Mouse (Mus musculus) spleen, postnatal 10 days (tissue): ENCODE results near the gene Prss42.

Experiments
- DNase-seq, 2 experiments: peaks; one replicate each; pipeline ENCODE4 v3.0.0; 2021 to 2022; ENCODE audit warnings: low spot score in 2 of 2

The Prss42 gene

DNA sequence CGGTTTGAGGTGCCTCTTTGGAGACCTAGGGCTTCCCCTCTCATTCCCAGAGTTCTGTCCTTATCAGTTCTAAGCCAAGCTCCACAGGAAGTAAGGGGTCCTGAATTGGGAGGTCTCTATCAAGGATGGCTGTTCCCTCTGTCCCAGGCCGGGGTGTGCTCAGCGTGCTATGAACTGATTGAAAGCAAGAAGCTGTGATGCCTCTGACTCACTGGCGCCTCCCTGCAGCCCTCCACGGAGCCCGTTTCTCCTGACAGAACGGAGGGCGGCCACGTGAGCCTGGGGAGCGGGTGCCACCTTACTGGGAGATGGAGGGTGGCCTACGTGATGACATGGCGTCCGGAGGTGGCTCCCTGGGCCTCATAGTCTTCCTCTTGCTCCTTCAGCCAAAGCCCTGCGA is at the start of gene Prss42:
TSS of gene Prss42 (plus strand) at position 301 of the 400 bp plus-strand sequence.
- no peak for DNase-seq

DNA sequence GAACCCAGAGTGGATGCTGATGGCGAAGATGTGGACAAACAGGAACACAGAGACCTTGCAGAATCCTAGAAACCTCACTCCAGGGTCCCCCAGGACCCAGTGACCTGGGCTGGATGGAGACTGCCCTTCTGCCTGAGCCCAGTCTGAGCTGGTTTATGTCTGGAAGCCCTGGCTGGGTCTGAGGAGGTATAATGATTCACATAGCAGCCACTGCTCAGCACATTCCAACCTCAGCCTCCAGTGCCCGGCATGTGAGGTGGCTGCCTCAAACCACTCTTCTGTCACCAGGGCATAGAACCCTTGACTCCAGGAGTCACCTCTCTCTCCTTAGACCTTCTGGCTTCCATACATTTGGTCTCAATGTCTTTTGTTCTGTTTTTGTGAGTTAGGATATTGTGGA is 49.5 kb upstream of the Prss42 start:
- no peak for DNase-seq

GRCm38 (mm10) chr9:110750404-110751187 is 47.4 kb upstream of the Prss42 start:
- no peak for DNase-seq

GRCm38 (mm10) chr9:110751412-110751811 is 46.6 kb upstream of the Prss42 start:
- no peak for DNase-seq

DNA sequence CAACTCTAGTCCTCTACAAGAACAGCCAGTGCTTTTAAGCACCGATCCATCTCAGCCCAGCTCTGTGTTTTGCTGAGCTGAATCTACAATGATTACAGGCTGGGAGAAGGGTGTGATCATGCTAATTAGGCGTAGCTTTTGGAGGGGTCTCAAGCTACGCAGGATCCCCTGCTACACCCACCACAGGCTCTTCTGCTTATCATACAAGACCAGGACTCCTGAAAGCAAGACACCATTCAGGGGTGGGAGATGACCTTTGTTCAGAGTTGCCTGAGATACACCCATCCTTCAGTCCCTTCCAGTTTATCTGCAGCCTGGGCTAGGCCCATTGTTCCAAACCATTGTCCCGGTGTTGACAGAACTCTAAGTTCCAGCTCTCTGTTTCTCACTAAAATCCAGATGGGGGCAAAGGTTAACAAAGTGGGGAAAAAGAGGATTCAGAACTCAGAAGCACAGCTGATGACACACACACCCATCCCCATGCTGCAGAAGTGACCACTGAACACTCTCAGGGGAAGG is 45.0 kb upstream of the Prss42 start:
- no peak for DNase-seq

- DNase-seq = no peak
These were observed 44.2 kb upstream of the Prss42 start for GRCm38 (mm10) chr9:110753773-110754172.

- no peak for DNase-seq
These were observed 40.1 kb upstream of the Prss42 start for GRCm38 (mm10) chr9:110757816-110758215.

DNA sequence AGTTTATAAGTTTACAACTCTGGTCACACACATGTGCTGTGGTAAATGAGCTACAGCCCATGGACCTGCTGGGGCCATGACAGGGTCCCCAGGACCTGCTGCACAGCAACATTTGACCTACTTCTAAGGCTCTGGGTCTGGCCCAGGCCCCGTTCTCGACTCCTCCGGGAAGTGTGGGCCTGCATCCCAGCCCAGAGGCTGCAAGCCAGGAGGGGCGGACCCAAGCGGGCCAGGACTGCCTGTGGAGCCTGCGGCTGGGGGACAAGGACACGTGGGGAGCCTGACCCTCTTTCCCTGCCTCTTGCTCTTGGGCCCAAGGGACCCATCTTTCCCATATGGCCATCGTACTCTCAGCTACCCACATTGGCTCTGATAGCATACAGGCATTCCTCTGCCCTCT is 39.4 kb upstream of the Prss42 start:
- DNase-seq = peak in 1 of 2 experiments; percentile 27

DNA sequence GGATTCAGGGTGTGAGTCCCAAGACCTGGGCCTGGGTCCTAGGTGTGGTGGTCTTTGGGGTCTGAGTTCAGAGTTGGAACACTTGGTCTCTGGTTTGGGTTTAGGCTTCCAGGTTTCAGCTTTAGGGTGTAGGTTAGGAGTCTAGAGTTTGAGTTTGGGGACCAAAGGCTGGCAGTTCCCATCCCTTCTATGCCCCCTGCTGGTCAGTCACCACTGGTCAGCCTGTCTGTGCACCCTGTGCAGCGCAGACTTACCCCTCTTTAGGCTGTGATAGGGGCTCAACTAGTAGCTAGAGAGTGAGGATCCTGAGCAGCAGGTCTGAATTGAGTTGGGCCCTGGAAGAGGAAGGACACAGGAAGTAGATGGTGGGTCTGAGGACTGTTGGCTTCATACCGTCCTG is 38.7 kb upstream of the Prss42 start:
- peak; percentile 17 to 70 for DNase-seq

DNA sequence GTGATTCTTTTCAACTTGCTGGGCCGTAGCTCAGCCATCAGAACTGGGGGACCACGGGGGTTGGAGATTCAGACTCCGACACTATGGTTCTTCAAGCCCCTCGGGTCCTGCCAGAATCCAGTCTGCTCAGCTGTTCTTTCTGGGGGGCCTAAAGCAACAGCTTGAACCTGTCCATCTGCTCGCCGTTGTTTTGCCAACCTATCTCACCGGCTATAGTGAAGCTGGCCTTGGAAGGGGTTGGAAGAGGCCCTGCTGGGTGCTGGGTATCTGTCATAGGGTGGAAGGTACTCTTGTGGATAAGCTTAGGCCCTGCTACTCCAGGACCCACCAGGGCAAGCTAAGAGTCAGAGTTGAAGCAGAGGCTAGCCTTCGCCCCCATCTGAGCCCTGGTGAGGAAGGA is 37.1 kb upstream of the Prss42 start:
- DNase-seq = no peak

GRCm38 (mm10) chr9:110762763-110763162 is 35.2 kb upstream of the Prss42 start:
- no peak for DNase-seq

DNA sequence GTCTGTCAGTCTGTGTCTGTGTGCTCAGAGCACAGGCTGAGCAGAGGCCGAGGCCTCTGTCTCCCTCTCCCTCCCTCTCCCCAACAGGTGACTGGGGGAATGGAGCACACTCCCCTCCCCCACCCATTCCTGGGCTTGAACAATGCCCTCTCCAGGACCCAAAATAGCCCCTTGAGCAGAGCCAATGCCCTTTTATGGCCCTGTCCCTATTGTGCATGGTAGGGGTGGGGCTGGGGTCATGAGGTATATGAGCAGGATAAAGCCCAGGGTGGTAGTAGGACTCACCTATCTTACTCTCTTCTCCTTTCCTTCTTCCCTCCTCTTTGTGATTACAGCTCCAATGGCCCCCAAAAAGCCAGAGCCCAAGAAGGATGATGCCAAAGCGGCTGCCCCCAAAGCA is 34.6 kb upstream of the Prss42 start:
- DNase-seq = no peak

DNA sequence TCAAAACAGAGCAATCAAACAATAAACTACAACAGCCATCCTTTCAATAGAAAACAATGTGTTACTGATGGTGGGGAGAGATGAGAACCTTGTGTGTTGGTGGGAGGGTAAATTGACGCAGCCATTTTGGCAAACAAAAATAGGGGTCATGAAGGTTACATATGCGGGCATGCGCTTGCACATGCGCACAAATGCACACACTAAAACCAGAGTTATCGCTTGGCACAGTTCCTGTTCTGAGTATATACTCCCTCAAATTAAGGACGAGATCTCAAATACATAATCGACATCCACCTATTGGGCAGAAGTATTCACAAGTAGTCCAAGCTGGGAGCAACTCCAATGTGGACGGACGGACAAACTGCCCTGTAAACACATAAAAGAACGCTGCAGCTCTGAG is 25.6 kb upstream of the Prss42 start:
- no peak for DNase-seq

DNA sequence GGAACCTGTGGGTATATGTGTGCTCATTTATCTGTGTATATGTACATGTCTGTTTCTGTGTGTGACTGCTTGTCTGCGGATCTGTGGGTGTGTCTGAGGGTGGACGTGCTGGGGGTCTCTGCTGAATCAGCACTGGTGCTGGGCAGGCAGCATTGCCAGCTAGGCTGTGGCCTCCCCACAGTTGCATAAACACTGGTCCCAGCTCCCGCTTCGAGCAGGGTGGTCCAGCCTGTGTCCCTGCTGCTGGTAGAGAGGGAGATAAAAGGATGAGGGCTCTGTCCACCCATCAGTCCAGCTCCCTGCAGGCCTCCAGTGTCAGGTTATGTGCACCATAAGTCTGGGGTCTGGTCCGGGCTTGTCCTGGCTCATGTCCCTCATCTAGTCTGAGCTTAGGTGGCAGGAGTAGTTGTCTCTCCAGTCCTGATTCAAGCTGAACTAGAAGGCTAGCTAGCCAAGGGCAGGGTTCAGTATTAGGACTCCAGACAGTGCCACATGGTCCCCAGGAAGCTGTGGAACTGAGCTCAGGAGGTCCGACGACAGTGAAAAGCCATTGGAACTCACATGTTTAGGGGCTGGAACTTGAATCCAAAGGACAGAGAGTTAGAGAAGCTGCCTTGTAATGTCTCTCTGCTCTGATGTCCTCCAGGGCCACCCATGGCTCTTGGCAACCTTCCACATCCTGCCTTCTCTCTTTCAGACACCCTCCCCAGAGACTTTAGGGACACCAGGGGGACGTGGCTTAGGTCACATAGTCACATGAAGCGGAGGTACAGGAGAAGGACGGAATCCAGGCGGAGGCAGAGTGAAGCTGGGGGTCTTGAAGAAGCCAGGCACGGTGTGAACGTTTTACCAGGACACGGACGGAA is 23.3 kb upstream of the Prss42 start:
- DNase-seq = no peak

GRCm38 (mm10) chr9:110775269-110776022 is 22.5 kb upstream of the Prss42 start:
- no peak for DNase-seq

- no peak for DNase-seq
These were observed 19.9 kb upstream of the Prss42 start for GRCm38 (mm10) chr9:110778100-110778499.

DNA sequence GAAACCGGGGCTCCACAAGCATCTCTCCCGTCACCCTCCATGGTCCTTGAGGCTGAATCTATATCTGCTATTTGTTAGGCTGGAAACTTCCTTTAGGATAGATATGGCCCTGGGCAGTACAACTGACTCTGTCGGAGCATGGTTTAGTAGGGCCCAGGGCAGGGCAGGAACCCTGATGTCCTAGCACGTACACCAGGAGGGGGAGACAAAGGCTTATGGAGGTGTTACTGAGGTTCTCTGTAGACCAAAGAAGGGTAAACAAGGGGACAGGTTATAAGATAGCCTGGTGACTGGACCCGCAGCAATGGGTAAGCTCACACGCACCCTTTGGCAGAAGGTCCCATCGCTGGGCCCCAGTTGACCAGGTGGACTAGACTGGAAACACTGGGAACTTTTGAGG is 19.4 kb upstream of the Prss42 start:
- DNase-seq = no peak

DNA sequence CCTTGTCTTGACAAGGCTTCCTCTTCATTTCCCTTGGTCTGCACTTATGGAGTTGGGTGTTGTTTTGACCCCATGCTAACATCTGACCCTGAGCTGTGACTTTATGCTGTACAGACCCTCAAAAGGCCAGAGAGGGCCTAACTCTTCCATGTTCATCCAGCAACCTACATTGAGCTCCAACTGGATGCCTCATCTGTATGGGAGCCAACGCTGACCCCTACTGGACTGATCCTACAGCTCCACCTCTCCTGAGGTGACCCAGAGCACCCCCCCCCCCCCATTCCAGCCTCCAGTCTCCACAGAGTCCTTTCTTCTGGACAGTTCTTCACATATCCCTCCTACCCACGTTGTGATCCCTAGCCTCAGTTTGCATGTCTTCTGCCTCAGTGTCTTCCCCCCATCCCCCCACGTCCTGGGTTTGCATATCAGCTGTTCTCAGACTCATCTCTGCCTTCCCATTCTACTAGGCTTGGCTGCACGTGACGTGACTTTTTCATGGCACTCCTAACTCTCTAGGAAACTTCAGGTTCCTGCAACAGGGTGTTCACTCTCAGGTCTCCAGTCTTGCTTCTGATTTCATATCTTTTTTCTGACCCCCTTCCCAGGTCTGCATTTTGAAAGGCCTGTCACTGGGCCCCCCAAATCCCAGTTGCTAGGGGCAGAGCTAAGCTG is 18.6 kb upstream of the Prss42 start:
- DNase-seq = no peak

DNA sequence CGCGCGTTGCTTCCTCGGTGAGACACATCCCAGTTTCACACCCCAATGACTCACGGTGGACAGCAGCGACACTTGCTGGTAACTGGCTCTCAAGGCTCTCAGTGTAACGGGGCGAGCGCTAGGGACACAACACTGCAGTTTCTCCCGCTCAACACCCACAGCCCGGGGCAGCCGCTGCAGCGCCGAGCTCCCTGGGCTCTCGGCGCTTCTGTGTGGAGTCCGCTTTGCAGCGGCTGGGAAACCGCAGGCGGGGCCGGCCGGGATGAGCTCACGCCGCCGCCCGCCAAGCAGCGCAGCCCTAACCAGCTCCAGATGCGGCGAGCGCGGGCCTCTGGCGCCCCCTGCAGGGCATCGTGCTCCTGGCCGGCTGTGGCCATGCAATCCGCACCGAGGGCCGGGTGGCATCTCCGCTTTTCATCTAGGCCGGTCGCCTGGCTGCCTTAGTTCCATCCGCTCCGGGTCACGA is 16.7 kb upstream of the Prss42 start:
- peak; percentile 87 to 93 for DNase-seq

GRCm38 (mm10) chr9:110781731-110782130 is 16.2 kb upstream of the Prss42 start:
- peak in 1 of 2 experiments; percentile 53 for DNase-seq

GRCm38 (mm10) chr9:110783611-110784010 is 14.4 kb upstream of the Prss42 start:
- DNase-seq = no peak
